Mouse (Mus musculus) limb, embryonic 13.5 days (tissue): Measurements from ENCODE around the gene Polr3h. TPM values are rescaled to one million over a fixed set of nuclear protein-coding genes. Genes with fewer than 3 reads are reported as not detected.

Experiments used
- ATAC-seq: fragments of 200-750 bp; cut with Nextera tagmentation; 2 replicates; pipeline ENCODE4 v1.8.0; 2017; ENCODE audit warnings: low read depth, moderate number of reproducible peaks, moderate TSS enrichment; ENCODE audit not compliant: low FRiP score
- H3K27ac ChIP-seq: fragments of 300-500 bp; sonication (generic); 2 replicates; pipeline ENCODE4 v1.5.1; 2015; ENCODE audit warnings: inconsistent platforms, mild to moderate bottlenecking, moderate library complexity
- H3K27me3 ChIP-seq: fragments of 300-500 bp; sonication (generic); 2 replicates; pipeline ENCODE4 v1.6.1; 2015; ENCODE audit warnings: mild to moderate bottlenecking, inconsistent platforms
- H3K36me3 ChIP-seq: fragments of 300-500 bp; sonication (generic); 2 replicates; pipeline ENCODE4 v1.6.1; 2015; ENCODE audit warnings: inconsistent platforms, mild to moderate bottlenecking, moderate library complexity
- H3K4me1 ChIP-seq: fragments of 300-500 bp; sonication (generic); 2 replicates; pipeline ENCODE4 v1.6.1; 2015; ENCODE audit warnings: inconsistent platforms
- H3K4me2 ChIP-seq: fragments of 300-500 bp; sonication (generic); replicated peaks from 2 replicates; pipeline ENCODE4 v1.6.1; 2015; ENCODE audit warnings: inconsistent platforms, mild to moderate bottlenecking, moderate library complexity
- H3K4me3 ChIP-seq: fragments of 300-500 bp; sonication (generic); 2 replicates; pipeline ENCODE4 v1.5.1; 2015; ENCODE audit warnings: moderate library complexity, mild to moderate bottlenecking, inconsistent platforms
- H3K9ac ChIP-seq: fragments of 300-500 bp; sonication (generic); 2 replicates; pipeline ENCODE4 v1.6.1; 2015; ENCODE audit warnings: mild to moderate bottlenecking, inconsistent platforms
- H3K9me3 ChIP-seq: fragments of 300-500 bp; sonication (generic); 2 replicates; pipeline ENCODE4 v1.6.1; 2016; ENCODE audit warnings: inconsistent platforms
- WGBS: fragments of 180-500 bp; shearing (Covaris S2); methylation state at CpG from one replicate; pipeline ENCODE4 v1.1.7; 2015; 5-methylcytosine and 5-hydroxymethylcytosine counted together
- polyA plus RNA-seq: library from polyadenylated mRNA; unstranded; fragments of >200 nt; fragmentation: Nextera tagmentation; extraction: Ambion mirVana; gene quantifications from 2 replicates; pipeline ENCODE4 v1.2.1, GENCODE M21; 2015

The Polr3h gene
- polyA plus RNA-seq, 1 experiment from 2014 or later = 57.9 TPM

DNA sequence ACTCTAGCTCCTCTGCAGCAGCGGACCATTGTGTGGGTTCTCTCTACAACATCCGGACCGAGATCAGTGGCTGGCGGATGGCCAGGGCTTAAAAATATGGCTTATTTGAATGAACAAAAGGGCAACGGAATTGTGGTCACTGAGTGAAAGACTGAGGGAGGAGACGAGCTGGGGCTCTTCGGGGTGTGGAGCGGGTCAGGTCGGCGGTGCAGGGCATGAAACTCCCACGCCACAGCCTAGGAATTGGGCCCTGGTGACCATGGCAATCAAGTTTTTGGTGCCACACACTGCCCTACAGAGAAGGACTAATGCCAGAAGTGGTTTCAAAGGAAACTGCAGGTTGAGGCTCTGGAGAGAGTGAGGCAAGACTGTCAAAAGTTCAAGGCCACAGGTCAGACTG lies 2.2 kb upstream of the Polr3h start:
- Histone ChIP-seq H3K9ac (no peak overlapping the region), H3K36me3 (peaks cover 2% of the 10 kb centered on the region), H3K4me2 (no peak overlapping the region), H3K9me3 (no peaks in the 10 kb centered on the region), H3K4me1 (peaks cover 22% of the 10 kb centered on the region), H3K27ac (no peak overlapping the region), H3K4me3 (no peak overlapping the region), H3K27me3 (no peaks in the 10 kb centered on the region)
- no peak for ATAC-seq
- WGBS = 70% methylated on average over 11 of the region's 11 CpGs

DNA sequence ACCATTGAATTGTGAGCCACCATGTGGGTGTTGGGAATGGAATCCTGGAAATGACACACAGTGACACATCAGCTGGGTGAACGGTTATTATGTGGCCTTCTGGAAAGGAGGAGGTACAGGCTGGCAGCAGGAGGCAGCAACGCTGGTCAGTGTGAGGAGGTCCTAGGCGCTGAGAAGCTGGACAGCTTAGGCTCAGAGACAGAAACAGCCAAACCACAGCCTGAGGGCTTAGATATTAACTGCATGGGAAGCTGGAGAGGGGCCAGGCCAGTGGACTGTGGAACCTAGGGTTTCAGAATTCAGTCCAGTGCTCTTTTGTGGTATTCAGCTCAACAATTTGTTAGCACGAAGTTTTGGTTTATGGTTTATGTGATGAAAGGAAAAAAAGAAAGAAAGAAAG lies 1.7 kb upstream of the Polr3h start:
- peaks cover 22% of the 10 kb centered on the region for H3K4me1 ChIP-seq
- no peaks in the 10 kb centered on the region for H3K9me3 ChIP-seq
- no peaks in the 10 kb centered on the region for H3K27me3 ChIP-seq
- no peak overlapping the region for H3K9ac ChIP-seq
- WGBS = 54% methylated on average over 4 of the region's 4 CpGs
- no peak overlapping the region for H3K4me2 ChIP-seq
- H3K36me3 ChIP-seq = peaks cover 4% of the 10 kb centered on the region
- no peak for ATAC-seq
- H3K4me3 ChIP-seq = no peak overlapping the region
- no peak overlapping the region for H3K27ac ChIP-seq

DNA sequence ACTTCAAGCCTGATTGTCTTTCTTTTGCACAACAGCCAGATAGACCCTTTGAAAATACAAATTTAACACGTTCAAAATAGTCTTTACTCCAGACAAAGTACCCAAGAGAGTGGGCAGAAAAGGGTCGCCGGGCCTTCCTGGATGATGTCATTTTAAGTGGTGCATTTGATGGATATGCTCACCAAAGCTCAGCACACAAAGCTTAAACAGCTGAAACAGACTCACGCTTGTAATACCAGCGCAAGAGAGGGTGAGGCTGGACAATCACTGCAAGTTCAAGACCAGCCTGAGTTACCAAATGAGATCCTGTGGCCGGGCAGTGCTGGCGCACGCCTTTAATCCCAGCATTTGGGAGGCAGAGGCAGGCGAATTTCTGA lies 394 bp upstream of the Polr3h start:
- peak; percentile 41 for ATAC-seq
- H3K4me1 ChIP-seq = peaks cover 22% of the 10 kb centered on the region
- 36% methylated on average over 9 of the region's 9 CpGs for WGBS
- H3K27ac ChIP-seq = peak overlapping the region; percentile 49
- H3K9ac ChIP-seq = no peak overlapping the region
- H3K4me3 ChIP-seq = peak overlapping the region; percentile 78
- H3K9me3 ChIP-seq = no peaks in the 10 kb centered on the region
- H3K36me3 ChIP-seq = peaks cover 12% of the 10 kb centered on the region
- no peaks in the 10 kb centered on the region for H3K27me3 ChIP-seq
- H3K4me2 ChIP-seq = peak overlapping the region; percentile 93

DNA sequence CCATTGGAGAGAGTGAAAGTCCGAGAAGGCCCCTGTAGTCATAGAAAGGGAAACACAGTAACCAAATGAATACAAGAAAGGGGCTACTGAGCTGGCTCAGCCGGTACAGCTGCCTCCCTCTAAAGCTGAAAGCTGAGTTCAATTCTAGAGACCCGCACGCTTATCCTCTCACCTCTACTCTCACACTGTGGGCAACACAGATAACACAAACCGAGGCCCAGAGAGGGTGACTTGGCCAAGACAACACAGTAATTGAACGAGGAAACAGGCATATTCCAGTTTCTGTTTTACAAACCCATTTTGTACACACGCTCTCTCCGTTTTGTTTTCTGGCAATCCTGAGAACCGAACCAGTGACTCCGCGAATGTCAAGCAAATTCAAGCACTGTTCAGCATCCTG lies 1.1 kb downstream of the Polr3h start:
- no peaks in the 10 kb centered on the region for H3K9me3 ChIP-seq
- peak overlapping the region; percentile 83; the same call in 1 of the 2 replicates for H3K9ac ChIP-seq
- H3K27me3 ChIP-seq = no peaks in the 10 kb centered on the region
- 88% methylated on average over 11 of the region's 11 CpGs for WGBS
- peaks cover 12% of the 10 kb centered on the region for H3K36me3 ChIP-seq
- ATAC-seq = no peak
- H3K4me1 ChIP-seq = peaks cover 22% of the 10 kb centered on the region
- H3K4me2 ChIP-seq = peak overlapping the region; percentile 93
- H3K27ac ChIP-seq = no peak overlapping the region
- peak overlapping the region; percentile 78 for H3K4me3 ChIP-seq

DNA sequence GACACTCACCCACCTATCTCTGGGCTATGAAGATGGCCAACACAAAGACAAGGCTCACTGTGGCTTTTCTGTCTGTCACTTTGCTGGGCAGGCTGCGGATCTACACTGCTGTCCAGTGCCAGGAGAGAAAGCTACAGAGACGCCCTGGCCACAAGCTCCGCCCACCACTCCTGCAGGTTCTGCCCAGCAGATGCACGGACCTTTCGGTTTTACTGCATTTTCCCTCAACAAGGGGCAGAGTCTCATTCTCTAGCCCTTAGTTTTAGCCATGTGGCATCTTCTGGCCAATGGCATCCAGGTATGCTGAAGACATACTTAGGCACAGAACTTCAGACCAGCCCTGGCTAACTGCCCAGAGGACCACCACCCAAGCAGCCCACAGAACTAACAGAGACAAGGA lies 4.8 kb downstream of the Polr3h start:
- peaks cover 37% of the 10 kb centered on the region for H3K36me3 ChIP-seq
- 57% methylated on average over 5 of the region's 5 CpGs for WGBS

DNA sequence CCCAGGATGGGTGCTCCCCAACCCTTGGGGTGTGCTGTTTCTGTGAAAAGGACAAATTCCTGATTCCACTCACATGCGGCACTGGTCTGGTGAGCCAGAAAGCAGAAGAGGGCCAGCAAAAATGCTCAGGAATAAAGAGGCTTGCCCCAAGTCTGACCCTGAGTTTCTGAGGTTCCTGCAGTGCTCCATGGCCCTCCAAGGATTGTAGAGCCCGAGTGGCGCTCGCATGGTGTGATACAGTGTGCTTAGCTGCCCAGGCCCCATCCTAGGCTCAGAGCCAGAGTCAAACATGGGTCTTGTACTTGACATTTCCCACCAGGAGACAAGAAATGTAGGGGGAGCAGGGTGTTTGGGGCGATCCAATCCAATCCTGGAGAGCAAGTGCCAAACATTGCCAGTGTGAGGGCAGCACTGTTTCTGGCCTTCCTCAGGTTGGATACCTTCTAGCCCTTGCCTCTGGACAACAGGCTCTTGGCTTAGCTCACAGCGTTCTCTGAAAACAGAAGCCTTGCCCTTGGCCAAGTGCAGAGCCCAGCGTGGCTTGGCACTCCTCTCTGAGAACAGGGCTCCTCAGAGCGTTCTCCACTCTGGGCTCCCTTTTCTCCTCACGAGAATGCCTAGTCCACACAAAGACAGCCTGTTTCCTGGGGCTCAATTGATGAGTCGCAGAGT lies 5.4 kb downstream of the Polr3h start:
- no peaks in the 10 kb centered on the region for H3K27me3 ChIP-seq
- H3K9me3 ChIP-seq = no peaks in the 10 kb centered on the region
- 0 out of 2 replicates have a peak overlapping the region, but pooled peaks have one; percentile 19 for H3K9ac ChIP-seq
- no peak for ATAC-seq
- no peak overlapping the region for H3K27ac ChIP-seq
- 92% methylated on average over 10 of the region's 10 CpGs for WGBS
- no peak overlapping the region for H3K4me3 ChIP-seq
- peaks cover 15% of the 10 kb centered on the region for H3K4me1 ChIP-seq
- peaks cover 42% of the 10 kb centered on the region for H3K36me3 ChIP-seq
- H3K4me2 ChIP-seq = no peak overlapping the region

More for the DNA sequence above, 4.8 kb downstream of the Polr3h start:
- no peak overlapping the region for H3K4me3 ChIP-seq
- no peak overlapping the region for H3K4me2 ChIP-seq
- no peaks in the 10 kb centered on the region for H3K9me3 ChIP-seq
- H3K27ac ChIP-seq = no peak overlapping the region
- no peak for ATAC-seq
- H3K9ac ChIP-seq = no peak overlapping the region
- no peaks in the 10 kb centered on the region for H3K27me3 ChIP-seq
- peaks cover 15% of the 10 kb centered on the region for H3K4me1 ChIP-seq

DNA sequence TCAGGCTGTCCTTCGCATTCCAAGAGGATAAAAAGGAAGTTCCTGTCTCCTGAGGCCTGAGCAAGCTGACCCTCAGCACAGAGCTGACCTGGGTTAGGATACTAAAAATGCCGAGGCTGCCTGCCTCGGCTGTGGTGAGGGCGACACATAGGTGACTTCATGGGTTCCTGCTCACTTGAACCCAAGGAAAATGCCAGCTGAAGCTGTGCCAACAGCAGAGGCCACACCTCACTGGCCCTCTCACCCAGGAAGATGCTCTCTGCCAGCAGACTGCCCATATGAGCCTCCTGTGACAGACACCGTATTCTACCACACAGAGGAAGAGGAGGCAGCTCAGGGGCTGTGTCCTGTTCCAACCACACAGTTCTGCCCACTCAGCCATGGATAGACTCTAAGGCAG lies 7.0 kb downstream of the Polr3h start:
- Histone ChIP-seq H3K27ac (no peak overlapping the region), H3K9me3 (no peaks in the 10 kb centered on the region), H3K4me2 (no peak overlapping the region), H3K4me1 (no peaks in the 10 kb centered on the region), H3K4me3 (no peak overlapping the region), H3K9ac (peak overlapping the region; percentile 8; the same call in 1 of the 2 replicates), H3K36me3 (peaks cover 59% of the 10 kb centered on the region), H3K27me3 (no peaks in the 10 kb centered on the region)
- no peak for ATAC-seq
- 82% methylated on average over 5 of the region's 5 CpGs for WGBS

DNA sequence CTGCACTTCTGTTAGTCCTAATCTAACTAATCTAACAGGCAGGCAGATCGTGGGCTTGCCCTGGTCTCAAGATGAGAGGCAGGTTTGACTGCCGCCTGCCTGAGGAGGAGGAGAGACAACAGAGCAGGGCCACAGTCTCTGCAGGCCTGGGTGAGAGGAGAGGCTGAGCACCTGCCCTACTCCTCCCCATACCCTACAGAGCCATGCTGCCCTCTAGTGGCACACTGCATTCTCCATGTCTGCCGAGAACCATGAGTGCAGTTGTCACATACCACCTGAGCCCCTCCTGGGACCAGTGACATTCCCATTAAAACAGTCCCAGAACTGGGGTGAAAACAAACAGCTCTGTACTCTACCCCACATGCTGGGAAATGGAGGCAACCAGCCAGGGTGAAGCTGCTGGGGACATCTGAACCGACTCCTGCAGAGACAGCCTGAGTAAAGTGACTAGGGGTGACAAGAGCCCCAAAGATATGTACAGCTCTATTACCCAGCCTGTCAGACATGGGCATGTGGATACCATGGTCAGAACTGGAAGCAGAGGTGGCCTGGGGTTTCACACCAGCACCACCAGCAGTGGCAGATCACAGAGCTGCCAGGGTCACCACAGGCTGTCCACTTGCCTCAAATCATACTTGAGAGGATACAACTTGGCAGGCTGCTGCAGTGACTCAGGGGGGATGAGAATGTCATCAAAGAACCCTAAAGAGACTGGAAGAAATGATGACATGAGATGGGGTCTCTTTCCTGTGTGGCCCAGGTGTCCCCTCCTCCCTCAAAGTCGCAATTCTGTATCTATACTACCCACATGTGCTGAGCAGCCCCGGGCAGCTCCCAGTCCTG lies 8.2 kb downstream of the Polr3h start:
- Histone ChIP-seq H3K9me3 (no peaks in the 10 kb centered on the region), H3K36me3 (peaks cover 66% of the 10 kb centered on the region), H3K27me3 (no peaks in the 10 kb centered on the region), H3K4me1 (no peaks in the 10 kb centered on the region), H3K4me3 (no peak overlapping the region), H3K27ac (no peak overlapping the region), H3K4me2 (no peak overlapping the region), H3K9ac (no peak overlapping the region)
- 0 out of 2 replicates have a peak, but pooled peaks have one; percentile 26 for ATAC-seq
- WGBS = 58% methylated on average over 6 of the region's 6 CpGs

DNA sequence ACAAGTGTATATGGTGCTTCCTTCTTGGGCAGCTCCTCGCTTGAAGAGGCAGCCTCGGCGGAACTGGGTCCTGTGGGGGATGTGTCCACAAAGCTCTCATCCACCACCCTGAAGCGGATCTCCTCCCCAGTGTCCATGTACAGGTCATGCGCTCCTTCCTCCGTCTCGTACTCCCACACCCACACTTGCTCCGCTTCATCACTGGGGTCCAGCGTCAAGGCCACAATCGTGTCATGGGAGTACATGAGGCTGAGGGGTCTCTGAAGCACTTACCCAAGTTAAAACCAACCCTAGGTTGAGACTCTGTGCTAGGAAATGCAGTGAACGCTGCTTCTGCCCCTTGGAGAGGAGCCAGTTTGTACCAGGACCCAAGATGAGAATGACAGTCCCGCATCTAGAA lies 8.8 kb downstream of the Polr3h start:
- H3K27ac ChIP-seq = no peak overlapping the region
- H3K36me3 ChIP-seq = peaks cover 70% of the 10 kb centered on the region
- no peak for ATAC-seq
- no peak overlapping the region for H3K4me3 ChIP-seq
- H3K9me3 ChIP-seq = no peaks in the 10 kb centered on the region
- no peaks in the 10 kb centered on the region for H3K4me1 ChIP-seq
- H3K9ac ChIP-seq = no peak overlapping the region
- H3K27me3 ChIP-seq = no peaks in the 10 kb centered on the region
- WGBS = 92% methylated on average over 12 of the region's 12 CpGs
- no peak overlapping the region for H3K4me2 ChIP-seq

DNA sequence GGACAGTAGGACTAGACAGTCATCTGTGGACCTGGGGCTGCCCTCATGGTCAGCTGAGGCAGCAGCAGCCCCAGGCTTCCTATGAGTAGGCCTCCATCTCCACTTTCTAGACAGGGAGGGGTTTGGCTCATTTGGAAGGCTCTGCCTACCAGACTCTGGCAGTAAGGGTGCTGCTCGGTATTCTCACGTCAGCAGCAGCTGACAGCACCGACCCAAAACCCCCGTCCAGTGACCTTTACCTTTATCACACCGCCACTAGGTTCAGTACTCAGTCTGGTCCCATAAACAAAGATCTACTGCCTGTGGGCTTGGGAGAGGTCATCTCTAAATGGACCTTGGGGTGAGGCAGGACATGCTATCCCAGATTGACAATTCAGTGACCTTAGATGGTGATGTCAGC lies 10.4 kb downstream of the Polr3h start:
- no peak overlapping the region for H3K9ac ChIP-seq
- H3K36me3 ChIP-seq = peaks cover 80% of the 10 kb centered on the region
- no peaks in the 10 kb centered on the region for H3K27me3 ChIP-seq
- no peaks in the 10 kb centered on the region for H3K4me1 ChIP-seq
- H3K4me3 ChIP-seq = no peak overlapping the region
- no peak overlapping the region for H3K4me2 ChIP-seq
- no peaks in the 10 kb centered on the region for H3K9me3 ChIP-seq
- no peak overlapping the region for H3K27ac ChIP-seq
- WGBS = 81% methylated on average over 5 of the region's 5 CpGs
- ATAC-seq = no peak

DNA sequence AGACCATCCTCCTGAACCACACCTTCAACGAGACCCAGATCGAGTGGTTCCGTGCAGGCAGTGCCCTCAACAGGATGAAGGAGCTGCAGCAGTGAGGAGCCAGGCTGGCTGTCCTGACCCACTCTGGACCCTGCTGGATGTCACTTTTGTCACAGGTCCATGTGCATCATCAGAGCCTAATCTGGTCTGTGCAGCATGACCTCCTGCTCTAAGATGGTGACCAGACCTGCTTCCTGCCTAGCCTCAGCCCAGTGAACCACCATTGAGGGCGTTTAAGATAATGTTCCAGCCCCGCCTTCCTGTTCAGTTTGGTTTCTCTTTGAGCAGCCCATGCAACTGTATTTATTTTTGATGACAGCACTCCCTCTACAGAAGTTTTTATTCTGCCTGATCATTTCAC lies 11.4 kb downstream of the Polr3h start:
- H3K27ac ChIP-seq = no peak overlapping the region
- H3K36me3 ChIP-seq = peaks cover 90% of the 10 kb centered on the region
- no peak overlapping the region for H3K9ac ChIP-seq
- no peaks in the 10 kb centered on the region for H3K4me1 ChIP-seq
- H3K27me3 ChIP-seq = no peaks in the 10 kb centered on the region
- ATAC-seq = no peak
- H3K4me3 ChIP-seq = no peak overlapping the region
- H3K9me3 ChIP-seq = no peaks in the 10 kb centered on the region
- no peak overlapping the region for H3K4me2 ChIP-seq
- WGBS = 81% methylated on average over 5 of the region's 5 CpGs

DNA sequence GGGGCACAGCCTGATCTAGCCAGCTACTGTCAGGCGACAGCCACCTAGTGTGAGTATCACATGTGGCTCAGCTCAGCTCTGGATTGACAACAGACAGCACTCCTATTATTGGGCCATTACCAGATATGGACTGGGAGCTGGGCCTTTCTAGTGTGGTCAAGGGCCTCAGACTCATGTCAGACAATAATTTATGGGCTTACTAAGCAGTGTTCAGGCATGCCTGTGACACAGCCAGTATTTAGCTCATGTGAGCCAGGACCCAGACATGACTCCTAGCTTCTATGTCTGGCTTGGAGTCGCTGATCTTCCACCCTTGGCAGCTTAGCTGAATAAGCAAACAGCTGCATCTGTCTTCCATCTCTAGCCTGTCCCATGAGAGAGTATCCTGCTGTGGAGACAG lies 13.5 kb downstream of the Polr3h start:
- Histone ChIP-seq H3K27ac (no peak overlapping the region), H3K9ac (no peak overlapping the region), H3K4me2 (no peak overlapping the region), H3K4me3 (no peak overlapping the region), H3K27me3 (no peaks in the 10 kb centered on the region), H3K4me1 (no peaks in the 10 kb centered on the region), H3K9me3 (no peaks in the 10 kb centered on the region), H3K36me3 (peaks cover 97% of the 10 kb centered on the region)
- WGBS = 71% methylated on average over 2 of the region's 2 CpGs
- no peak for ATAC-seq
